Mouse (Mus musculus) midbrain, postnatal 0 days (tissue): Measurements from ENCODE around the gene Fam185a. TPM values are rescaled to one million over a fixed set of nuclear protein-coding genes. Genes with fewer than 3 reads are reported as not detected.

Source experiments
- ATAC-seq: fragments of 200-750 bp; cut with Nextera tagmentation; 2 replicates; pipeline ENCODE4 v1.8.0; 2017; ENCODE audit warnings: moderate number of reproducible peaks, mild to moderate bottlenecking, moderate TSS enrichment, moderate library complexity; ENCODE audit not compliant: low FRiP score
- DNase-seq: peaks from one replicate; pipeline ENCODE4 v3.0.0-alpha.2; 2015; ENCODE audit warnings: low spot score
- H3K27ac ChIP-seq: fragments of 300-500 bp; sonication (generic); 2 replicates; pipeline ENCODE4 v1.5.1; 2014; ENCODE audit warnings: low read depth, mild to moderate bottlenecking, low read length, mixed read lengths
- H3K27me3 ChIP-seq: fragments of 300-500 bp; sonication (generic); 2 replicates; pipeline ENCODE4 v1.6.1; 2014; ENCODE audit warnings: low read length, control low read depth, mixed read lengths; ENCODE audit not compliant: insufficient read depth
- H3K36me3 ChIP-seq: fragments of 300-500 bp; sonication (generic); 2 replicates; pipeline ENCODE4 v1.6.1; 2014; ENCODE audit warnings: low read length, control low read depth, mixed read lengths; ENCODE audit not compliant: insufficient read depth
- H3K4me1 ChIP-seq: fragments of 300-500 bp; sonication (generic); 2 replicates; pipeline ENCODE4 v1.6.1; 2014; ENCODE audit warnings: mild to moderate bottlenecking, control low read depth, antibody characterized with exemption, low read length, mixed read lengths; ENCODE audit not compliant: insufficient read depth
- H3K4me2 ChIP-seq: fragments of 300-500 bp; sonication (generic); 2 replicates; pipeline ENCODE4 v1.6.1; 2014; ENCODE audit warnings: low read depth, mild to moderate bottlenecking, low read length, mixed read lengths; ENCODE audit not compliant: poor library complexity, severe bottlenecking
- H3K4me3 ChIP-seq: fragments of 300-500 bp; sonication (generic); 2 replicates; pipeline ENCODE4 v1.5.1; 2014; ENCODE audit warnings: low read depth, mild to moderate bottlenecking, low read length, moderate library complexity
- H3K9ac ChIP-seq: fragments of 300-500 bp; sonication (generic); replicated peaks from 2 replicates; pipeline ENCODE4 v1.6.1; 2014; ENCODE audit warnings: mild to moderate bottlenecking, low read length, moderate library complexity, mixed read lengths; ENCODE audit not compliant: poor library complexity, severe bottlenecking
- H3K9me3 ChIP-seq: fragments of 300-500 bp; sonication (generic); 2 replicates; pipeline ENCODE4 v1.6.1; 2016; ENCODE audit warnings: low read length, control low read depth
- CTCF ChIP-seq: IDR thresholded peaks from 2 replicates; pipeline ENCODE4 v1.5.1; 2016; ENCODE audit warnings: antibody characterized with exemption, mild to moderate bottlenecking
- WGBS: fragments of 180-500 bp; shearing (Covaris S2); extraction: QIAGEN DNeasy Blood & Tissue Kit; methylation state at CpG from one replicate; pipeline ENCODE4 v1.1.7; 2014; 5-methylcytosine and 5-hydroxymethylcytosine counted together
- polyA plus RNA-seq: library from polyadenylated mRNA; unstranded; fragments of >200 nt; fragmentation: Nextera tagmentation; extraction: Ambion mirVana; gene quantifications from 2 replicates; pipeline ENCODE4 v1.2.1, GENCODE M21; 2015
- total RNA-seq: library from RNA; depleted of rRNA; stranded (reverse); fragments of >200 nt; gene quantifications from 2 replicates; pipeline ENCODE4 v1.2.3, GENCODE M21; 2014; rRNA removed

The Fam185a gene
- total and polyA plus RNA-seq, 2 experiments from 2014 or later: 10.1 to 13.2 TPM

- Histone ChIP-seq H3K27me3 (no peaks in the 10 kb centered on the region), H3K9ac (no peak overlapping the region), H3K36me3 (no peaks in the 10 kb centered on the region), H3K4me2 (no peak overlapping the region), H3K9me3 (no peaks in the 10 kb centered on the region), H3K4me1 (no peaks in the 10 kb centered on the region), H3K27ac (no peak overlapping the region), H3K4me3 (no peak overlapping the region)
- DNase-seq: no peak
- 92% methylated on average over 15 of the region's 15 CpGs for WGBS
- TF ChIP-seq CTCF: no peak
- no peak for ATAC-seq
Observed at GRCm38 (mm10) chr5:21528068-21528842, 103.5 kb downstream of the Fam185a start.

GRCm38 (mm10) chr5:21529110-21529720 lies 104.5 kb downstream of the Fam185a start:
- Histone ChIP-seq H3K4me1 (no peaks in the 10 kb centered on the region), H3K9me3 (no peaks in the 10 kb centered on the region), H3K9ac (no peak overlapping the region), H3K4me3 (no peak overlapping the region), H3K27ac (no peak overlapping the region), H3K36me3 (no peaks in the 10 kb centered on the region), H3K27me3 (no peaks in the 10 kb centered on the region), H3K4me2 (no peak overlapping the region)
- ATAC-seq (no peak), DNase-seq (no peak)
- no peak for TF ChIP-seq CTCF
- 93% methylated on average over 8 of the region's 8 CpGs for WGBS

Other genes with a start within 250 kb of the Fam185a start
- gene Gsap, start 238.7 kb upstream of the Fam185a start, total RNA-seq: 7.2 and 8.2 TPM in 2 replicates
- gene Gsap, start 238.7 kb upstream of the Fam185a start, polyA plus RNA-seq: 5.3 and 5.6 TPM in 2 replicates
- 3.0 and 4.1 TPM in 2 replicates for gene Fgl2, start 52.3 kb upstream of the Fam185a start, total RNA-seq
- 1.7 and 1.9 TPM in 2 replicates for gene Fgl2, start 52.3 kb upstream of the Fam185a start, polyA plus RNA-seq
- 0.14 and 0.27 TPM in 2 replicates for gene Ccdc146, start 281 bp upstream of the Fam185a start, total RNA-seq
- 0.43 and 0.74 TPM in 2 replicates for gene Ccdc146, start 281 bp upstream of the Fam185a start, polyA plus RNA-seq
- gene Lrrc17, start 118.6 kb downstream of the Fam185a start, total RNA-seq: 3.7 and 4.5 TPM in 2 replicates
- 3.3 and 3.9 TPM in 2 replicates for gene Lrrc17, start 118.6 kb downstream of the Fam185a start, polyA plus RNA-seq
- gene Fbxl13, start 220.7 kb downstream of the Fam185a start, total RNA-seq: 0.60 TPM in 1 of 2 replicates, not detected in the other
- 0.22 and 0.25 TPM in 2 replicates for gene Fbxl13, start 220.7 kb downstream of the Fam185a start, polyA plus RNA-seq
- 71.4 and 86.4 TPM in 2 replicates for gene Armc10, start 220.9 kb downstream of the Fam185a start, total RNA-seq
- 38.2 and 39.1 TPM in 2 replicates for gene Armc10, start 220.9 kb downstream of the Fam185a start, polyA plus RNA-seq